Mouse (Mus musculus) thymus, postnatal 0 days (tissue): ENCODE results near the gene Rpl38. TPM values are rescaled to one million over a fixed set of nuclear protein-coding genes. Genes with fewer than 3 reads are reported as not detected.

Experiments used
- DNase-seq: peaks from one replicate; pipeline ENCODE4 v3.0.0-alpha.2; 2015; ENCODE audit warnings: low spot score
- polyA plus RNA-seq: library from polyadenylated mRNA; unstranded; fragments of >200 nt; fragmentation: Nextera tagmentation; extraction: Ambion mirVana; gene quantifications from 2 replicates; pipeline ENCODE4 v1.2.1, GENCODE M21; 2015

Gene Rpl38
- polyA plus RNA-seq, 1 experiment from 2014 or later: 1,685 TPM

- DNase-seq: no peak
These were observed 34.1 kb downstream of the Rpl38 start for GRCm38 (mm10) chr11:114702311-114702995.

GRCm38 (mm10) chr11:114702996-114703361, 34.7 kb downstream of the Rpl38 start:
- DNase-seq: no peak

- no peak for DNase-seq
These were observed 36.0 kb downstream of the Rpl38 start for GRCm38 (mm10) chr11:114704071-114704913.

GRCm38 (mm10) chr11:114706358-114706757, 38.0 kb downstream of the Rpl38 start:
- no peak for DNase-seq

GRCm38 (mm10) chr11:114711393-114711792, 43.1 kb downstream of the Rpl38 start:
- DNase-seq: no peak

GRCm38 (mm10) chr11:114711861-114712260, 43.5 kb downstream of the Rpl38 start:
- no peak for DNase-seq

- no peak for DNase-seq
These were observed 46.2 kb downstream of the Rpl38 start for GRCm38 (mm10) chr11:114714526-114714925.

- DNase-seq: no peak
These were observed 47.2 kb downstream of the Rpl38 start for GRCm38 (mm10) chr11:114715531-114715930.

- no peak for DNase-seq
These were observed 52.2 kb downstream of the Rpl38 start for GRCm38 (mm10) chr11:114720535-114720934.

Other genes with a start within 250 kb of the Rpl38 start
- gene Ttyh2, start 6.9 kb downstream of the Rpl38 start, polyA plus RNA-seq: 11.1 and 12.2 TPM in 2 replicates
- 0.94 and 1.1 TPM in 2 replicates for gene Dnaic2, start 58.9 kb downstream of the Rpl38 start, polyA plus RNA-seq
- gene Kif19a, start 96.9 kb downstream of the Rpl38 start, polyA plus RNA-seq: 0.09 TPM in 2 replicates
- 0.14 TPM in 1 of 2 replicates, not detected in the other for gene Btbd17, start 127.4 kb downstream of the Rpl38 start, polyA plus RNA-seq
- not detected in 2 replicates for gene Gpr142, start 130.4 kb downstream of the Rpl38 start, polyA plus RNA-seq
- 5.0 and 5.3 TPM in 2 replicates for gene Gprc5c, start 182.6 kb downstream of the Rpl38 start, polyA plus RNA-seq
- gene Cd300a, start 221.5 kb downstream of the Rpl38 start, polyA plus RNA-seq: 5.0 and 6.8 TPM in 2 replicates